Mouse (Mus musculus): ENCODE data around the gene Car4.

Car4 gene

DNA sequence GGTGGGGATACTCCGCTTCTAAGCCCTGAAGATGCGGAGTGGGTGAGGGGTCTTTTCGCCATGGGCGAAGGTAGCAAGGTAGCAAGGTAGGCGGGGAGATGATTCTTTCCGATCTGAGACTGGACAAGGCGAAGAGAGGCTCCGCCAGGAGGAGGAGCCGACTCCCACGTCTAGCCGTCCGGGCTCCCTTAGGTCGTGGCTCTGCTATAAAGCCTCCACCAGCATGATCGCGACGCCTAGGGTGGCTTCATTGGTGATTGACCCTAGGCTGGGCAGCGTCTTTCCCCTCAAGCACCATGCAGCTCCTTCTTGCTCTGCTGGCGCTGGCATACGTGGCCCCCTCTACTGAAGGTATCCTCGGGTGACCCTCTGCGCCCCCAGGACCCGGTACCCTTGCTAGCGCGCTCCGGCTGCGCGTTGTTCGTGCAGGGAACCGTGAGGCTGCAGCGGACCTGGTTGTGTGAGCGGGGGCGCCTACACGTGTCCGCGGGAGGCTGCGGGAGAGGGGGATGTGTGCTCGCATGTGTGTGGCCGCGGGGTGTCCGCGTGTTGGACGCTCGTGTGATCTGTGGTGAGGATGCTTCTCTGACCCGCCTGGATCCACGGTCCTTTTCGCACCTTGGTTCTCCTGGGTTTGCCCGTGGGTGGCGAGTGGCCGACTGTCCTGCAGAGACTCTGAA is at the start of gene Car4:
Gene Car4, plus strand, starts transcription at position 196 of the 680 bp plus-strand sequence.
- CTCF ChIA-PET = interaction anchor here in 3 of 4 experiments (0.5 to 1.5 kb wide), 4 partner anchors 39 to 40 kb away, joined by 3 to 6 read pairs (median 4); no protein-coding TSS in a partner anchor
- POLR2A ChIA-PET = interaction anchor here in 2 of 4 experiments (0.5 to 2.0 kb wide), 11 partner anchors 9 to 266 kb away, joined by 3 to 8 read pairs (median 3); no protein-coding TSS in a partner anchor

DNA sequence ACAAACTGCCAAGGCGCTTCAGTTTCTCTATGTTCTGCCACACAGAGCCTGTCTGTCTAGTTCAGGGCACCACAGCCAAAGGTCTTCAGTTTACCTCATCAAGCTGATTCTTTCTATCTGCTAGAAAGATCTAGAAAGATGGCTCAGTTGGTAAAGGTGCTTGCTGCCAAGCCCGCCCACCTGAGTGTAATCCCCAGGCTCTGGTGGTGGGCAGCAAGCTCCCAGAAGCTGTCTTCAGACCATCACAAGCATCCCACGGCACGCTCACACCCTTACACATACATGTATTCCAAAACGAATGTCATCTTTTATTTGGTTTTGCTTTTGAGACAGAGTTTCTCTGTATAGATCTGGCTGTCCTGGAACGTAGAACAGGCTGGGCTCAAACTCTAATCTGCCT is 49.1 kb upstream of the Car4 start:
- ChIA-PET CTCF (interaction anchor here in 3 of 4 experiments (1.0 to 4.8 kb wide), 4 partner anchors 10 to 16 kb away, joined by 3 to 23 read pairs (median 7); no protein-coding TSS in a partner anchor), POLR2A (interaction anchor here in 3 of 4 experiments (0.8 to 2.6 kb wide), 9 partner anchors 9 to 61 kb away, joined by 3 to 19 read pairs (median 4); partner anchors contain the start of genes Ggnbp2 (in 2 of the 3), Myo19 (in 1 of the 3), Pigw (in 1 of the 3) and Znhit3 (in 1 of the 3))

DNA sequence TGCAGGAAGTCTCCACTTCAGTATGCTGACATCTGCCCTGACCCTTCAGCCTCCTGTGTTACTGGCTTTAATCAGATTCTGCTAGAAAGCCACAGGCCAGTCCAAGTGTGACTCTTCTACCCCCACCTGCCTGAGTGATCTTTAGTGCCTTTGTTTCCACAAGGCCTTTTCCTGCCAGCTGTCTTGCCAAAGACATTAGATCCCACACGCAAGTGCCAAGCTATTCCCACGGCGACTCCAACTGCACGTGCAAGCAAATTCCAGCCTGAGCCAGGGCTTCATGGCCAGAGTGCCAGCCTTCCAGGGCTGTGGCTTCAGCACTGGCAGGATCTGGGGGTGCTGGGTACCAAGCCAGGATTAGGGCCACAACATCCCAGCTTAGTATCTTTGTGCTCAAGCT is 47.2 kb upstream of the Car4 start:
- POLR2A ChIA-PET = interaction anchor here in 2 of 4 experiments (0.5 to 2.6 kb wide), 5 partner anchors 9 to 361 kb away, joined by 3 to 9 read pairs (median 5); partner anchors contain the start of genes Ggnbp2 (in 1 of the 2), Myo19 (in 1 of the 2) and Pigw (in 1 of the 2)
- CTCF ChIA-PET = interaction anchor here in 1 of 4 experiments (4.8 kb wide), 1 partner anchor 8 kb away, joined by 23 read pairs; no protein-coding TSS in a partner anchor

GRCm38 (mm10) chr11:84914673-84915072 is 42.9 kb upstream of the Car4 start:
- POLR2A ChIA-PET = interaction anchor here in 1 of 4 experiments (0.7 to 2.6 kb wide), 11 partner anchors 14 to 729 kb away, joined by 3 to 9 read pairs (median 4); partner anchors contain the start of genes Dhrs11 and Pigw
- CTCF ChIA-PET = interaction anchor here in 2 of 4 experiments (0.6 to 1.6 kb wide), 3 partner anchors 34 to 268 kb away, joined by 3 to 4 read pairs (median 3); partner anchors contain the start of genes Myo19 (in 1 of the 2) and Pigw (in 1 of the 2)

GRCm38 (mm10) chr11:84916053-84916702 is 41.4 kb upstream of the Car4 start, which contains the start of gene Znhit3:
Gene Znhit3 (minus strand): TSS chr11:84916366.
- ChIA-PET CTCF (interaction anchor here in 3 of 4 experiments (0.5 to 4.0 kb wide), 14 partner anchors 14 to 1442 kb away, joined by 3 to 44 read pairs (median 4); partner anchors contain the start of genes 1700125H20Rik (in 1 of the 3), Ggnbp2 (in 1 of the 3) and Mrm1 (in 1 of the 3)), POLR2A (interaction anchor here (0.5 to 3.8 kb wide), 36 partner anchors 9 to 437 kb away, joined by 3 to 24 read pairs (median 4); partner anchors contain the start of genes Mrm1 (in 2 of the 4), Myo19 (in 2 of the 4), Pigw (in 2 of the 4) and Appbp2 (in 1 of the 4))

DNA sequence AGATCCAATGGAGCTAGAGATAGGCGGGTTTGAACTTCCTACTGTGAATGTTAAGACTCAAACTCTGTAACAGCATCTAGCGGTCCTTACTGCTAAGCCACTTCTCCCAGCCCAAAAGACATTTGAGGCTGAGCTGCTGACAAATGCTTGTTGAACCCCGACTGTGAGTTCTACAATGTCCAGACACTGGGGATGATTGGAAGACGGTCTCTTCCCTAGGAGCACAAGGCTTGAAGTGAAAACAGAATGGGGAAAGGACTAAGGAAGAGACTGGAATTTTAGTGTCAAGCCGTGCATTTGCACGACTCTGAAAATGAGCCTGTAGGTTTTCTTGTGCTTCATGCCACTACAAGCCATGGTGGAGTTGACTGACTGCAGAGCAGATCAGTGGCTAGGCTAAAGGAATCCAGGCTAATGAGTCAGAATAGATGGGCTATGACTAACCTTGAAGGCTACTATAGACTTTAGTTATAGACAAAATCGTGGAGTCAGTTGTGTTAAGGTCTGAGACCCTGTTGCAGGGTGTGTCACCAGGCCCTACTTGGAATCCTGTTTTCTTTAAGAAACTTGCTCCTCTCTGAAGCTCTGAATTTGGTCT is 40.8 kb upstream of the Car4 start:
- ChIA-PET POLR2A (interaction anchor here (0.5 to 3.8 kb wide), 34 partner anchors 8 to 436 kb away, joined by 3 to 24 read pairs (median 4); partner anchors contain the start of genes Mrm1 (in 2 of the 4), Myo19 (in 2 of the 4), Pigw (in 2 of the 4) and Bcas3 (in 1 of the 4)), CTCF (interaction anchor here (0.5 to 4.0 kb wide), 13 partner anchors 27 to 1441 kb away, joined by 3 to 44 read pairs (median 4); partner anchors contain the start of genes Mrm1 (in 2 of the 4) and 1700125H20Rik (in 1 of the 4))

DNA sequence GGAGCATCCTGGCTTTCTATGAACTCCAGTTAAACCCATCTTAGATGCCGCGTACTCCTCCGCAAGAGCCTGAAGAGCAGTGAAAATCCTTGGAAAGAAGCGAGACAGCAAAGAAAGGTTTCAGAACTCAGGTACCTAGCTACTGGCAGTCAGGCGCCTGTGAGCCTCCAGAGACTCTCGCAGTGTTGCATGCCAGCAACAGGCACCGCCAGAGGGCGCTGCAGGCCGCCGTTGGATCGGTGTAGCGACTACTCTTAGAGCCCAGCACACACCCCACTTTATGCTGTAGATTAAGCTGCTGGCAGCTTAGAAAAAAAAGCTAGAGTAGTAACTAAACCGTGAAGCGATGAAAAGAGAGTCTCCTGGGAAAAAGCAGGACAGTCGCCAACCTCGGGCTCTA is 39.2 kb upstream of the Car4 start:
- ChIA-PET CTCF (interaction anchor here (0.5 to 4.0 kb wide), 102 partner anchors 10 to 770 kb away, joined by 3 to 44 read pairs (median 5); partner anchors contain the start of genes Mrm1 (in 4 of the 4), 1700125H20Rik (in 3 of the 4), Myo19 (in 2 of the 4) and Pigw (in 2 of the 4)), POLR2A (interaction anchor here in 3 of 4 experiments (0.6 to 3.8 kb wide), 25 partner anchors 11 to 796 kb away, joined by 3 to 24 read pairs (median 4); partner anchors contain the start of genes Ggnbp2 (in 2 of the 3), Mrm1 (in 2 of the 3), 1700125H20Rik (in 1 of the 3) and Appbp2 (in 1 of the 3))

DNA sequence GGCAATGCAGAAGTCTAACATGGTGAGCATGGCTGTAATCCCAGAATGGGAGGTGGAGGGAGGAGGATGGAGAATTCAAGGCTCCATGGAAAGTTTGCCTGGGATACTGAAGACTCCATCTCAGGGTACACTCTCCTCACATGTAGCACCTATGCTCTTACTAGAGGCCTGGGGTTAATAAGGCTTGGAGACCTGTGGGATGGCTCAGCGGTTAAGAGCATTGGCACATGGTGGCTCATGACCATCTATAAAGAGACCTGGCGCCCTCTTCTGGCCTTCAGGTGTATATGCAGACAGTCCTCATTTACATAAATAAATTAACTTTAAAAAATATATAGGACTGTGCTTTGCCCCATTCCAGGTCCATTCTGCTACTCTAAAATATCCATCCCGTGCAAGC is 38.3 kb upstream of the Car4 start:
- ChIA-PET CTCF (interaction anchor here (0.6 to 4.0 kb wide), 47 partner anchors 11 to 1048 kb away, joined by 3 to 44 read pairs (median 6); partner anchors contain the start of genes Mrm1 (in 3 of the 4), 1700125H20Rik (in 2 of the 4), Myo19 (in 2 of the 4) and Pigw (in 2 of the 4)), POLR2A (interaction anchor here in 3 of 4 experiments (0.9 to 1.4 kb wide), 9 partner anchors 23 to 795 kb away, joined by 3 to 13 read pairs (median 4); partner anchors contain the start of genes 1700125H20Rik (in 1 of the 3), Ggnbp2 (in 1 of the 3) and Mrm1 (in 1 of the 3))

GRCm38 (mm10) chr11:84919951-84920350 is 37.6 kb upstream of the Car4 start:
- ChIA-PET CTCF (interaction anchor here in 3 of 4 experiments (0.6 to 1.3 kb wide), 7 partner anchors 12 to 1047 kb away, joined by 3 to 5 read pairs (median 4); no protein-coding TSS in a partner anchor), POLR2A (interaction anchor here in 3 of 4 experiments (1.0 to 1.2 kb wide), 3 partner anchors 12 to 49 kb away, joined by 3 read pairs; partner anchors contain the start of gene Car4 (in 1 of the 3))

DNA sequence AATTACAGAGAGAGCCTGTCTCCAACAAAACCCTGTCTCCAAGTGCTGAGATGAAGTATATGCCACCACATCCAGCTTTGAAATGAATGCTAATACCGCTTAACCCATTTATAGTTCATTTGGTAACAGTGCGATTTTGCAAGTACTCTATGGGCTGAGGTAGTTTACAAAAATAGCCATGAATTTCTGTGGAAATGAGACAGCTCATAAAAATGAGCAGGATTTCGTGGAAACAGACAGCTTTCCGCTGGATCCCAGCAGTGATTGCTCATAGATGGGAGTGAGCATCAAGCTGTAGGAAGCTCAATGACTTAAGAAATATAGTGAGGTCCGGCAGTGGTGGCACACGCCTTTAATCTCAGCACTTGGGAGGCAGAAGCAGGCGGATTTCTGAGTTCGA is 36.6 kb upstream of the Car4 start:
- CTCF ChIA-PET = interaction anchor here in 2 of 4 experiments (0.7 to 1.2 kb wide), 5 partner anchors 20 to 262 kb away, joined by 3 to 5 read pairs (median 4); partner anchors contain the start of genes 1700125H20Rik (in 1 of the 2) and Mrm1 (in 1 of the 2)

GRCm38 (mm10) chr11:84932261-84932660 is 25.3 kb upstream of the Car4 start:
- ChIA-PET CTCF (interaction anchor here (1.2 to 2.8 kb wide), 5 partner anchors 12 to 14 kb away, joined by 3 to 16 read pairs (median 5); no protein-coding TSS in a partner anchor), POLR2A (interaction anchor here in 3 of 4 experiments (0.6 to 1.3 kb wide), 6 partner anchors 11 to 23 kb away, joined by 3 read pairs; no protein-coding TSS in a partner anchor)

More for the DNA sequence above, 36.6 kb upstream of the Car4 start:
- POLR2A ChIA-PET = interaction anchor here in 2 of 4 experiments (1.0 to 1.2 kb wide), 2 partner anchors 11 to 36 kb away, joined by 3 read pairs; partner anchors contain the start of gene Car4 (in 1 of the 2)

- ChIA-PET POLR2A (interaction anchor here in 1 of 4 experiments (0.7 kb wide), 1 partner anchor 406 kb away, joined by 3 read pairs; no protein-coding TSS in a partner anchor), CTCF (interaction anchor here in 1 of 4 experiments (0.7 kb wide), 1 partner anchor 21 kb away, joined by 3 read pairs; no protein-coding TSS in a partner anchor)
These were observed 18.0 kb upstream of the Car4 start for GRCm38 (mm10) chr11:84939508-84940053.

DNA sequence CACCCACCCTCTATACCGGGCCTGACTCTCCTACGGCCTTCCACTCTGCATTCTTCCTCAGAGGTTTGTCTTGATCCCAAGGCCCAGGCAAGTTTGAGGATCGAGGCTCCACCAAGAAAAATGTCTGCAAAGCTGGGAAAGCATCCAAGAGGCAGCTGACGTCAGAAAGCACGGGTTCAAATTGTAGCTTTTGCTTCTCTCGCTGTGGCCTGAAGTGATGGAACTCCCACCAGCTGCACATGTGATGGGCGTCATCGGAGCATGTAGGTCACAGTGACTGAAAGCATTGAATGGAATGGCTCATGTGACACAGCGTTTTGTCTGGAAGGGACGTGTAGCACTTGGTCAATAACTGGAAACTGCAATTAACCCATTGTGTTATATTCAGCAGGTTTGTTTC is 17.4 kb upstream of the Car4 start:
- ChIA-PET CTCF (interaction anchor here in 1 of 4 experiments (0.7 kb wide), 1 partner anchor 22 kb away, joined by 3 read pairs; no protein-coding TSS in a partner anchor), POLR2A (interaction anchor here in 2 of 4 experiments (0.6 to 1.0 kb wide), 2 partner anchors 12 to 377 kb away, joined by 3 read pairs; no protein-coding TSS in a partner anchor)

DNA sequence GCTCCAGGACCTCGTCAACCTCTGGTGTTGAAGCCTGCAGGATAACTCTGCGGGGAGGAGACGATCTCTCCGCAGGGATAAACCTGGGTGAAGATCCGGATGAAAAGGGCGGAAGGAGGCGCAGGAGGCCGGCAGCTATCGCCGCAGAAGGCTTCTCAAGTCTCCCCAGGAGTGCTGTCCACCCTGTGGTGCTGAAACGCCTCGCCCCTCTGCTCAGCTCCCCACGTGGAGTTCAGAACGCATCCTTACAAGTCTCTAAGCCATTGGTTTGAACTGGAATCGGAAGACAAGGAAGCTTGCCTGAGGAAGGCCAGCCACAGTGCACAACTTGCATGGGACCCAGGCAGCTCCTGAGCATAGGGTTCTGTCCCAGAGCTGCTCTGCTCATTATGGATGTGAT is 13.6 kb upstream of the Car4 start:
- CTCF ChIA-PET = interaction anchor here (1.0 to 2.9 kb wide), 7 partner anchors 25 to 226 kb away, joined by 3 to 18 read pairs (median 4); partner anchors contain the start of genes 1700125H20Rik (in 1 of the 4) and Znhit3 (in 1 of the 4)

GRCm38 (mm10) chr11:84944639-84945435 is 12.7 kb upstream of the Car4 start:
- POLR2A ChIA-PET = interaction anchor here in 3 of 4 experiments (0.6 to 1.7 kb wide), 9 partner anchors 9 to 533 kb away, joined by 3 to 8 read pairs (median 4); partner anchors contain the start of genes Car4 (in 1 of the 3), Myo19 (in 1 of the 3), Pigw (in 1 of the 3) and Znhit3 (in 1 of the 3)
- CTCF ChIA-PET = interaction anchor here (1.0 to 2.9 kb wide), 5 partner anchors 26 to 127 kb away, joined by 3 to 18 read pairs (median 5); no protein-coding TSS in a partner anchor

More for the DNA sequence above, 13.6 kb upstream of the Car4 start:
- POLR2A ChIA-PET = interaction anchor here in 3 of 4 experiments (0.6 to 1.7 kb wide), 14 partner anchors 10 to 532 kb away, joined by 3 to 8 read pairs (median 4); partner anchors contain the start of genes Car4 (in 1 of the 3), Myo19 (in 1 of the 3), Pigw (in 1 of the 3) and Znhit3 (in 1 of the 3)

Data from embryonic stem cell, embryonic (primary cell).